Mouse (Mus musculus) ES-E14 (cell line): ENCODE measurements around the gene Ebi3. TPM values are rescaled to one million over a fixed set of nuclear protein-coding genes. Genes with fewer than 3 reads are reported as not detected.

ENCODE experiments used
- DNase-seq: peaks from one replicate; pipeline ENCODE4 v3.0.0-alpha.2; 2013; ENCODE audit warnings: low read depth, low spot score
- H3K27ac ChIP-seq: 2 replicates; pipeline ENCODE4 v1.5.1; 2012; ENCODE audit warnings: low read depth, mild to moderate bottlenecking, low read length, moderate library complexity, mixed read lengths; ENCODE audit not compliant: poor library complexity, insufficient read depth, severe bottlenecking
- H3K36me3 ChIP-seq: 2 replicates; pipeline ENCODE4 v1.6.1; 2012; ENCODE audit warnings: mild to moderate bottlenecking, low read length, moderate library complexity, mixed read lengths; ENCODE audit not compliant: control insufficient read depth, poor library complexity, insufficient read depth, severe bottlenecking
- H3K4me1 ChIP-seq, 2 experiments: fragments of 150-350 bp in 1 of 2; sonication (generic) in 1 of 2; 2 replicates each; pipeline ENCODE4 v1.6.1; 2012; ENCODE audit warnings: low read length in 2 of 2, mild to moderate bottlenecking in 1 of 2, mixed read lengths in 1 of 2; ENCODE audit not compliant: control insufficient read depth in 2 of 2, insufficient read depth in 2 of 2, poor library complexity in 1 of 2
- H3K4me3 ChIP-seq, 2 experiments: fragments of 150-350 bp in 1 of 2; sonication (generic) in 1 of 2; 2 replicates each; pipeline ENCODE4 v1.5.1; 2012; ENCODE audit warnings: low read length in 2 of 2, low read depth in 1 of 2, mild to moderate bottlenecking in 1 of 2, mixed read lengths in 1 of 2; ENCODE audit not compliant: insufficient read depth in 1 of 2, poor library complexity in 1 of 2, severe bottlenecking in 1 of 2
- H3K9ac ChIP-seq: 2 replicates; pipeline ENCODE4 v1.6.1; 2012; ENCODE audit warnings: low read depth, mild to moderate bottlenecking, low read length, mixed read lengths; ENCODE audit not compliant: poor library complexity, insufficient read depth, severe bottlenecking
- H3K9me3 ChIP-seq: fragments of 150-350 bp; sonication (generic); 2 replicates; pipeline ENCODE4 v1.6.1; 2012; ENCODE audit warnings: low read depth, mild to moderate bottlenecking, low read length; ENCODE audit not compliant: control insufficient read depth, insufficient read depth
- CHD2 ChIP-seq: IDR thresholded peaks from 2 replicates; pipeline ENCODE4 v1.6.1; 2014; ENCODE audit warnings: mild to moderate bottlenecking, low read depth, low read length, inconsistent platforms
- HCFC1 ChIP-seq: IDR thresholded peaks from 2 replicates; pipeline ENCODE4 v1.6.1; 2012; ENCODE audit warnings: low read length, inconsistent platforms, borderline replicate concordance; ENCODE audit not compliant: insufficient read depth
- MAFK ChIP-seq: IDR thresholded peaks from 2 replicates; pipeline ENCODE4 v1.6.1; 2014; ENCODE audit warnings: mild to moderate bottlenecking, low read depth, low read length, inconsistent platforms; ENCODE audit not compliant: insufficient read depth
- ZC3H11A ChIP-seq: IDR thresholded peaks from 2 replicates; pipeline ENCODE4 v1.6.1; 2012; ENCODE audit warnings: low read depth, mild to moderate bottlenecking, inconsistent platforms, low read length, borderline replicate concordance
- ZNF384 ChIP-seq: IDR thresholded peaks from 2 replicates; pipeline ENCODE4 v1.6.1; 2012; ENCODE audit warnings: low read depth, low read length, inconsistent platforms
- in situ Hi-C, 2 experiments: fragments of 600-800 bp; cut with MboI; formaldehyde crosslinking; loops; one replicate each; pipeline ENCODE4 v1.15.1; 2025; ENCODE audit warnings: low sequenced_read_pairs in 2 of 2, inconsistent platforms in 1 of 2; ENCODE audit not compliant: unreplicated experiment in 2 of 2
- total RNA-seq: library from RNA; depleted of rRNA; stranded (reverse); fragments of 300-350 nt; gene quantifications from 2 replicates; pipeline ENCODE4 v1.2.3, GENCODE M21; 2012; rRNA removed

Gene Ebi3
- total RNA-seq, 1 experiment: 0.49 TPM

GRCm38 (mm10) chr17:56003000-56003399 is 50.6 kb downstream of the Ebi3 start:
- no peak for DNase-seq
- TF ChIP-seq HCFC1 (no peak), CHD2 (no peak), MAFK (no peak), ZC3H11A (no peak), ZNF384 (no peak)
- Histone ChIP-seq H3K9me3 (no peaks in the 10 kb centered on the region), H3K4me1 (peaks cover 0 to 6% of the 10 kb centered on the region in 2 experiments; a peak in 2 of 4 replicates), H3K27ac (no peak overlapping the region), H3K9ac (no peak overlapping the region), H3K36me3 (no peaks in the 10 kb centered on the region), H3K4me3 (no peak overlapping the region)
- in situ Hi-C loops: no loop called here

GRCm38 (mm10) chr17:56005415-56006061 is 53.1 kb downstream of the Ebi3 start, which contains the start of the genes Stap2 and Mpnd:
Gene Stap2 (minus strand): TSS chr17:56005584.
Gene Mpnd (plus strand): TSS chr17:56005711.
- Histone ChIP-seq H3K9ac (no peak within 1 kb of the TSS), H3K9me3 (no peaks in the 10 kb centered on the region), H3K27ac (no peak within 1 kb of the TSS), H3K4me1 (peaks cover 0 to 8% of the 10 kb centered on the region in 2 experiments; a peak in 2 of 4 replicates), H3K36me3 (no peaks in the 10 kb centered on the region), H3K4me3 (no peak within 1 kb of the TSS)
- in situ Hi-C loops: no loop called here
- TF ChIP-seq CHD2 (no peak), ZC3H11A (no peak), ZNF384 (peak; percentile 89), MAFK (no peak)
- DNase-seq: no peak

Other genes with a start within 250 kb of the Ebi3 start
- 4.9 and 6.6 TPM in 2 replicates for gene Pot1b, start 240.0 kb upstream of the Ebi3 start, total RNA-seq
- gene Adgre4, start 202.7 kb upstream of the Ebi3 start, total RNA-seq: not detected in 2 replicates
- gene Zfp119a, start 73.7 kb upstream of the Ebi3 start, total RNA-seq: 4.2 and 5.4 TPM in 2 replicates
- gene Zfp959, start 60.5 kb upstream of the Ebi3 start, total RNA-seq: 6.6 and 6.9 TPM in 2 replicates
- 3.9 and 4.6 TPM in 2 replicates for gene Zfp119b, start 3.1 kb upstream of the Ebi3 start, total RNA-seq
- gene Yju2, start 6.5 kb downstream of the Ebi3 start, total RNA-seq: 14.0 and 14.7 TPM in 2 replicates
- gene Shd, start 17.8 kb downstream of the Ebi3 start, total RNA-seq: 1.5 and 2.4 TPM in 2 replicates
- 24.2 and 50.7 TPM in 2 replicates for gene Fsd1, start 33.9 kb downstream of the Ebi3 start, total RNA-seq
- 3.4 and 6.4 TPM in 2 replicates for gene Stap2, start 52.9 kb downstream of the Ebi3 start, total RNA-seq
- gene Mpnd, start 53.1 kb downstream of the Ebi3 start, total RNA-seq: 39.0 and 61.5 TPM in 2 replicates
- gene Sh3gl1, start 84.0 kb downstream of the Ebi3 start, total RNA-seq: 67.7 and 73.8 TPM in 2 replicates
- gene Chaf1a, start 87.8 kb downstream of the Ebi3 start, total RNA-seq: 48.3 and 57.9 TPM in 2 replicates
- gene Ubxn6, start 122.4 kb downstream of the Ebi3 start, total RNA-seq: 34.8 and 38.8 TPM in 2 replicates
- gene Hdgfl2, start 127.0 kb downstream of the Ebi3 start, total RNA-seq: 165 and 204 TPM in 2 replicates
- gene Plin4, start 157.2 kb downstream of the Ebi3 start, total RNA-seq: 0.31 and 0.69 TPM in 2 replicates
- 1.4 and 2.1 TPM in 2 replicates for gene Plin5, start 165.0 kb downstream of the Ebi3 start, total RNA-seq
- not detected in 2 replicates for gene Lrg1, start 169.4 kb downstream of the Ebi3 start, total RNA-seq
- gene Sema6b, start 187.7 kb downstream of the Ebi3 start, total RNA-seq: 2.9 and 7.1 TPM in 2 replicates
- 1.3 and 1.7 TPM in 2 replicates for gene Tnfaip8l1, start 209.8 kb downstream of the Ebi3 start, total RNA-seq
- gene Mydgf, start 231.3 kb downstream of the Ebi3 start, total RNA-seq: 71.1 and 95.2 TPM in 2 replicates